Mouse (Mus musculus): ENCODE measurements at regions not wholly inside any gene's neighbourhood (a gene's known extent, or its start where the extent isn't known, plus 50 kb on each side); places are given as distances from the start of the nearest gene placed in this dataset.

DNA sequence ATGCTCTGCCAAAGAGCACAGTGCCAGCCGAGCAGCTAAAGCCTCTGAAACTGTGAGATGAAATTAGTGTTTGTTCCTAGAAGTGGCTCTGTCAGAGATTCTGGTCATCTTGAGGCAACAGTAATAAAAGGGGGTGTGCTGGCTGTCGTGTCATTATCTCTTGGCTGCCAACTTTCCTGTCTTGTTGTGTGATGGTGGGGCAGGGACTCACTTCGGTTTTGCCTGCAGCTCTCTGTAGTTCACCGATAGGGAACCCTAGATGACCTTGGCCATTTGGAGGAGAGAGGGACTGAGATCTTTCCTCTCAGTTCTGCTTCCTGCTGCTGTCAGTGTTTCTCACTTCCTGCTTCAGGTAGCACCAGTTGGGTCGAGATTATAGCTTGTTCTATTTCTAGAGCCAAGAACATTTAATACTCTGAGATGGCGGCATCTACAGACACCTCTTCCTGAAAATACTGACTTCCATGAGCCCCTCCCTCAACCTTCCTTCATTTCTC lies 159.8 kb upstream of the Kbtbd8 start:
- DNase-seq = no peak

DNA sequence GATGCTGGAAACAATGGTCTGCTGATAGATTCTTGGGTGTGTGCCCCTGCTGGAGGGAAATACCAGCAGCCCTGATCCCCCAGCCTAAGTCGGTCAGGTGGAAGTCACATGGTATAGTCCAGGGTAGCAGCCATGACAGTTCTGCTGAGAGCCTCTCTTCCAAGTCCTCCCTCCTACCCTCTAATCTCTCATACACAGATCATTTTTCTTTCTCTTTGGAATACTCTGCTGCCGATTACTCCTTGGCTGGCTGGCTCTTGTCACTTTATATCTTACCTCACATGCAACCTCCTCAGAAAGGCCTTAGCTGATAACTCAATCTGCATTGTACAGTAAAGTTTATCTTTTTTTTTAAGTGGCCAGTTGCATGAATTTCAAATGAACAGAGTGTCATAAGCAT lies 162.5 kb upstream of the Kbtbd8 start:
- no peak for DNase-seq

DNA sequence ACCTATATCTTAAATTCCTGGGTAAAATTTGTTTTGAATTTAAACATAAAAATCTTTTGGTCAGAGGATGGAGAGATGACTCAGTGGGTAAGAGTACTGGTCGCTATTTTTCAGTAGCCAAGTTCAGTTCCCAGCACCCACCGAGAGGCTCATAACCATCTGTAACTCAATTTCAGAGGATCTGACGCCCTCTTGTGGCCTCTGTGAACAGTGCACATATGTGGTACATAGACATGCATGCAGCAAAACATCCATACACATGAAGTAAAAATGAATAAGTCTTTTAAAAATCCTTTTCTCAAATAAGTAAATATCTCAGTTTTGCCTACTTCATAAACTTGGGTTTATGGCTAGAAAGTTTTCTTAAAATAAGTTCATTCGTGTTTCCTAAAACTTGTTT lies 163.4 kb upstream of the Kbtbd8 start:
- no peak for DNase-seq

DNA sequence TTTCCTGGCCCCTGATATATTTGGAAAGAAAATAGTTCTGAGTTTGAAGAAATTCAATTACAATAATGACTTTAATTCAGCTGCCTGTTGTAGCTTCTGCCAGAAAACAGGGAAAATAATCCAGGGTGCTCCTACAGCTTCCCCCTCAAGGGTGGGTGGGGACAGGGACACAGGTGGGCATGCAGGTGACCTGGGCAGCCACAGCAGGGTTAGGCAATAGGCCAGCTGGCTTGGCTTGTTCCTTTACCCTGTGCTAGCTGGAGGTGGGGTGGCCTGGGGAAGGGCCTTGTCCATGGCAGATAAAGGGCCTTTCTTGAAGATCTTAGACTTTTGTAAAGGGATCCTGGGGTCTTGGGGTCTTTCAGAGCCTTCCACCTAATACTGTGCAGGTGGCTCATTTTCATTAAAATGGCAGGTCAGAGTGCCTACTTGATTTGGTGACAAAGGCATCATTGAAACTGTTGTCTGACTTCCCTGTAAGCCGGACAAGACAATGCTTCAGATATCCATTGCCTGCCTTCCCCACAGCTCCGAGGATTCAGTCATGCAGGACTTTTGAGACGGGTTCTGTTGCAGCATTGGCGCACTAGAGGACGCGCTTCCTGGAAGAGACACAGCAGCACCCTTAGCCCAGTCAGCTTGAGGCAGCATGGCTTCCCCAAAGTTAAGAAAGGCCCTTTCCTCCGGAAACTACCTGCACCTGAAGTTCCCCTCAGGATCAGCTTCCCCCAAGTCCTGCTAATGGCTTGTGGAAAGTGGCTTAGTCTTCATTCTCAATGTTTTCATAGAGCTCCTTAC lies 164.9 kb upstream of the Kbtbd8 start:
- DNase-seq = no peak

DNA sequence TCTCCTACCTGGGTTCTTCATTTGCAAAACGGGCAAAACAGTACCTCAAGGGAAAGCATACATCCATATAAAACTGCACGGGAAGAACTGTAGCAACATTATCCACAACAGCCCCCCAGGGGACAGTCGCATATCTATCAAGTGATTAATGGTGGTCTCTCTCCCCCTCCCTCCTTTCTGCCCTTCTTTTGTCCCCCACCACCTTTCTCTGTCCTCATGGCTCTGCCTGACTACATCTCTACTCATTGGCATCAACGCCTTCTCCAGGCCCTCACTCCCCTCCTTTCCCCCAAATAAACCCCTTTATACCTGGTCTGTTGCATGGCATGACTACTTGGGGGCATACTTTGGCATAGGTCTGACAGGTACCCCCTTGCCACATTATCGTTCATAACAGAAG lies 166.1 kb upstream of the Kbtbd8 start:
- DNase-seq = no peak

DNA sequence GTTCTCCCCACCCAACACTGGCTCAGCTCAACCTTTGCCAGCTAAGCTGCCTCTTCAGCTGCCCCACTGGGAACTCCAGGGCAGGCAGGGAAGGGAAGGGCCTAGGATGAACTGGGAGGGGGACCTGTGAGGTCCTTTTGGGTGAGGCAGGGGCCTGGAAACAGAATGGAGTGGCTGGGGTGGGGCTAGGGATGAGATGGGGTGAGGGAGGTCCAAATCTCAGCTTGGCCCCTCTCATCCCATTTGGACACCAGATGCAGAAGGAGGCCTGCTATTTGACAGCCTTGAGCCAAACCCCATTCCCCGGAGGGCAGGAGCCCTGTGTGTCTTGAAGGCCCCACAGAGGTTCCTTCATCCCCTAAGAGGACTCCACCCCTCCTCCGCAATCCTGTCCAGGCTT lies 166.7 kb upstream of the Kbtbd8 start:
- DNase-seq = no peak

DNA sequence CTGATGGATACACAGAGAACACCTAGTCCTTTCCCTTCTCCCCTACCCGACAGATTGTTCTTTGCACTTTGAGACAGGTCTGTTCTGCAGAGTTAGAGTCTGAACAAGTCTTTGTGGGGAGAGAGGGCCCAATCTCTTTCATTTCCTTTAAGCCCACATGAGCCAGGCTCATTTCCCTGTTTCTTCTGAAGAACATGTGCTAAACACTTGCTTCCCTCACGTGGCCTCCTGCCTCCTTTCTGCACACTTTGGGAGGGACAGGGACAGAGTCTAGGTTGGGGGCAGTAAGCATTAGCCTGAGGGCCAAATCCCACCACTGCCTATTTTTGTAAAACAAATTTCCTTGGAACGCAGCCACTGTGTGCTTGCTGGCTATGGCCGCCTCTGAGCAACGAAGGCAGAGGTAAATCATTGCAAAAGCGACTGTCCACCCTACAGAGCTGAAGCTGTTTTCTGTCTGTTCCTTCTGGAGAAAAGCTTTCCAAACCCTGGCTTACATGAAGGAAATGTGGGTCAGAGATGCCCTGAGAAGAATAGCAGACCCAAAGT lies 170.6 kb upstream of the Kbtbd8 start:
- DNase-seq = no peak

DNA sequence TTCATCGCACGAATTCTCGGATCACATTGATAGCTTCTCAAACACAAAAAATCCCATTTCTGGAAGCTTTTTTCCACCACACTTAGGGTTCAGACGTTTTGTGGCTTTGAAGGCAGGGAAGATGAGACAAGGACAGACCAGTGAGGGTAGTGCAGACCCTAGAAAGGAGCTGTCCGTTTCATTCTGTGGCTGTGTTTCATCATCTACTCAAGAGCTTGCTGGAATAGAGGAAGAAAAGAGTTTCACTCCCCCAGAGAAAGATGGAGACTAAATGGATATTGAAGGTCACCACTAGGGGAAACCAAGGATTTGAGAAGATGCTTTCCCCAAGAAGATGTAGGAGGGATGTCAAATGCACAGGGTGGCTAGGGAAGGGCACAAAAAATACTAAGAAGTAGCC lies 171.3 kb upstream of the Kbtbd8 start:
- no peak for DNase-seq

DNA sequence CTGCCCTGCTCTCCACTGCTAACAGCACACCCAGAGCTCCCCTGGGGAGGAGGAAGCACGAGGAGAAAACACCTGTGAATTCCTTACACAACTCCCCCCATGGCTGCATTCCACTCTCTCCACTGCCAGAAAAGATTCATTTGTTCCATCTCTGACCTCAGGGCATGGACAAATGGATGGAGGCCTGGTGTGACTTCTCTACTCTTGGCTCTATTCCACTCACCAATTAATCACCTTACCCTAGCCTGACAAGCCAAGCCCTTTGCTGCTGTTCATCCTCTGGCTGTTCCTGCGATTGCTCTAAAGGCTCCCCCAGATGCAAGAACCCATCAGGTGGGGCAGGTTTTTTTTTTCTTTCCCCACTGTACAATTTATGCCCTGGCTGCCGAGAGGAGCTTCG lies 172.8 kb upstream of the Kbtbd8 start:
- DNase-seq = no peak

DNA sequence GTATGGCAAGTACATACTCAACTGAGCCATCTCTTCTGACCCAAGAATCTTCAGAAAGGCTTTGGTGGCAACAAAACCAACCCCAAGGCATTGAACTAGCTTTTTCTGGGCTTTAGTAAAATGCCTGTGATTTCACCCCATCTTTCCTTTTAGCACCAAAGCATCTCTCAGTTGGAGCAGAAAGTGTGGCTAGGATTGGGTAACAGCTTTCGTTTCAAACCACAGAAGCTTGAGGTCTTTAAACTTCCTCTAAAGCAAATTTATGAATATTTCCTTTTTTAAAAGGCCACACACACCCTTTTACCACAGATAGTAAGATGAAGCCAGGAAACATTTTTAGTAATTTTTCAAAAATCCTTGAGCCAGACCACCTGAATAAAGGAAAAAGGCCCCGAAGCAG lies 178.1 kb upstream of the Kbtbd8 start:
- no peak for DNase-seq

DNA sequence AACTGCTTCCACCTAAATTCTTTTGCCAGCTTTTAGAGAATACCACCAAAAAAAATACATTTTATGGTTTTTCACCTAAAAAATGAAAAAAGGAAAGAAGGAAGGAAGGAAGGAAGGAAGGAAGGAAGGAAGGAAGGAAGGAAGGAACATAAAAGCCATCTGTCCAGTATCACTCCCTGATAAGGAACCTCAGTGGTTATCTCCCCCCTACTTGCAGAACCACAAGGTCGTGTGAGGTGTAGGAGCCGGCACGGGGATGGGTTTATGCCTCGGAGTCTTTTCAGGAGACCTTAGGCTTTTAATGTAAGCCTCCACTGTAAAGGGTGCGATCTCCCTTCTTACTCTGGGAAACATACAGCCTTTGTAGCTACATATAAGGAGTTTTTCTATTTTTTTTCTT lies 180.8 kb upstream of the Kbtbd8 start:
- DNase-seq = no peak

DNA sequence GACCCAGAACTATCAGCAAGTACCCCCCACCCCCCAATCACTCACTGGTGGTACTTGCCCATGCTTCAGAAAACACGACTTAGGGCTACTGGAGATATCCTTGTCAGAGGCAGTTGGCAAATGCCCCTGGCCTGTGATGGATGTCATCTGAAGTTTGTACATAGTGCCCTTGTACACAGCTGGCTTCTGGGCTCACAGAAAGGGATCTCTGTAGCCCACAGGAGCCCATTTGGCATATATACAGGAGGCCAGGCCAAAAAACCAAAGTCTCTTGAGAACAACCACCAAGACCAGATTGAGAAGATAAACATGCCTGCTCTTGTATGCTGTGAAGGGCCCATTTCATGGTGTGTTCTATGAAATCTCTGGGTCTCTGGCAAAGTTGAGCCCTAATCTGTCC lies 181.3 kb upstream of the Kbtbd8 start:
- no peak for DNase-seq

DNA sequence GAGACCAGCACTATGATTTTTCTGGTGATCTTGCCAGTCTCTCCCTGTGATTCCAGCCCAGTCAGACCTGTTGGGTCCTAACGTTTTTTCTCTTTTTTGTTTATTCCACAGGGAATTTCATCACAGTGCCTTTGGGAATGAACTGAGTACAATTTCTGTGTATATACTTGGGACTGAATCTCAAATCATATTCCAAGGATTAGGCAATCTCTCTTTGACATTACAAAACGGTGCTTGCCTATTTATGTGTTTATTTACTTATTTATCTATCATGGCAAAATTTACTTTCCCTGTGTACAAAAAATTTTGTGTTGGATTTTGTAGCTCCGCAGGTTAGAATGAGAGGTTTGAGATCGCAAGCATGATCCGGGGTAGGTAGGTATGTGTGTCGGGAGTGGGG lies 189.2 kb upstream of the Kbtbd8 start:
- no peak for DNase-seq

DNA sequence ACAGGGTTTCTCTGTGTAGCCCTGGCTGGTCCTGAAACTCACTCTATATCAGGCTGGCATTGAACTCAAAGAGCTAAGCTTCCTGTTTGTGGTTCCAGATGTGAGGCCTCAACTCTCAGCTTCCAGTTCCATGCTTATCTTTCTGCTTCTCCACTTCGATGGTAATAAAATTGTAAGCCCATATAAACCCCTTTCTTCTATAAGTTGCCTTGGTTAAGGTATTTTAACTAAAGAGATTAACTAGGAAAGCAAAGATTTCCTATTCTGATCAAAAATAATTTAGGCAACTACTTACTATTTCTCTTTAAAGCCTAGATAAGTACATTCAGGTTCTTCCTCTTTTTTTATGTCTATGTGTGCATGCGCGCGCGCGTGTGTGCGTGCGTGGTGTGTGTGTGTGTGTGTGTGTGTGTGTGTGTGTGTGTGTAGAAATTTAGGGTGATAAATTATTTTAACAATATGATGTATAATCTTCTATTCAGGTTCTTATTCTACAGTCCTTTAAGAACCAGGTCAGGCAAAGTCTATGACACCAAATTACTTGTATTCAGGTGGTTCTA lies 190.3 kb upstream of the Kbtbd8 start:
- DNase-seq = no peak

DNA sequence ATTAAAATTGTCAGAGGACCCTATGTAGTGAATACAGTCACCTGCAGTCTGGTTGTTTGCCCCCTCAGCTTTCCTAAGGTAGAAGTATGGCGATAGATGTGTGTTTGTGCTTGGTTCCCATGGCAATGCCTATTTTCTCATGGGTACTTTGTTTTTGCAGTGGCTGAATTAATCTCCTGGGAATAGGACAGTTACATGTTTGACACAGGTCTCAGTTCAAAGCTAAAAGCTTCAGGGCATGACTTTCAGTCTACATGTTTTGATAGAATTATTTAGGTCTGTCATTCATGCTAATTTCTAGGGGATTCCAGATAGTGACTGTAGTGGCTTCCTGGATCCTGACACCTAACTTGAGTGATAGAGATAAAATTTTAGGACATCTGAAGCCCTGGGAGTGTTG lies 191.6 kb upstream of the Kbtbd8 start:
- DNase-seq = no peak

DNA sequence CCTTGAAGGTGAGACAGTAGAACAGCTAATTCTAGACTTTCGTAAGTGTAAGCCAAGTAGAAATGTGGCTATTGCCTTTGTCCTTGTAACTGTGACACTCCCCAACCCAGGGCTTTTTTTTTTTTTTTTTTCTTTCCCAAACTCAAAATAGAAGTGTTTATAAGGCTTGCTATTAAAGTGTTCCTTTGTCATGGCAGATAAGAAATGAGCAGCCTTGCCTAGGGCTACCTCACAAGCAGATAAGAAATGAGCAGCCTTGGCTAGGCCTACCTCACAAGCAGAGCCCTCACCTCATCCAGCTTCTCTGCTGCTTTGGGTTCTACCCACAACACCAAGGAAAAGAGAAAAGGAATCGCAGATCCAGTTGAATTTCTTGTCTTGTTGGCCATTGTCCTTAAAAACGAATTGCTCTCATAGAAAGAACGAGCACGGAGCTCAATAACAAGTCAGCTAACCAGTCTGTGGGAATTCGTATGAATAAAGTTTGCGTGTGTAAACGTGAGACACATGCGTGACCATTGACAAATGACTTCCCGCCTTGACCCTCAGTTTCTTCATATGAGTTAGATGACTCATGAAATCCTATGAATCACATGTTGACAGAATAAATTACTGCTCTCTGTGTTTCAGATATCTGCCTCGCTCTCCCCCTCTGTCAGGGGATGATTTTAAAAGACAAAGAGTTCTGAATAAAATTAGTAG lies 192.6 kb upstream of the Kbtbd8 start:
- no peak for DNase-seq

DNA sequence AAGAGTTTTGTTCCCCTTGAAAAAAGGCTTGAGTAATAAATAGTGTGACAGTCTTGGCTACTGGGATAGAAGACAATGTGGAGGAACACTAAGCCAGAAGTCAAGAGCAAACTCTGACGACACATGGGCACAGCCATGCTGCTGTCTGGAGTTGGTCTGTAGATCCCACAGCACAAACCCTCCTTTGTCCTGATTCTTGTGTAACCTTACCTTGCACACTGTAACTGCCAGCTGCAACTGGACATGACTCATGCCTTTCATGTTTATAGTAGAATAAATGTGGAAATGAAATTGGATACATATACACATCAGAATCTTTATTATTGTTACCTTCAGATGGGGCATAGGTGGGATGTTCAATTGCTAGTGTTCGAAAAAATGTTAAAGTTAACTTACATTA lies 195.3 kb upstream of the Kbtbd8 start:
- no peak for DNase-seq

DNA sequence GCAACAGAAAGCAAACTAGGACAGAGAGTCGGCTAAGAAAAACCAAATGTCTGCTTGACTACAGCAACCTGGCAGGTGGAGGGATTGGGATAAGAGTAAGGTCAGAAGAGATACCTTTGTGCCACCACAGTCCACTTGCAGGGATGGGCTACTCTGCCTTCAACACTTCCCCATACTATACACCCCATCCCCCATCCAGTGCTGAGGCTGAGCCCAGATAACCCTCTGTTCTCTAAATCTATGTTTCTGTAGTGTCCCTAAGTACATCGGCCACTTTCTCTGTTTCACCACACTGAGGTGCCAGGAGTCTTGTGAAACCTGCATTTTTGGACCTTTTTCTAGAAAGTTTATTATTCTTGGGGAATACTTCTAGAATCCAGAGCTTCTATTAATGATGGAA lies 196.3 kb upstream of the Kbtbd8 start:
- DNase-seq = no peak

DNA sequence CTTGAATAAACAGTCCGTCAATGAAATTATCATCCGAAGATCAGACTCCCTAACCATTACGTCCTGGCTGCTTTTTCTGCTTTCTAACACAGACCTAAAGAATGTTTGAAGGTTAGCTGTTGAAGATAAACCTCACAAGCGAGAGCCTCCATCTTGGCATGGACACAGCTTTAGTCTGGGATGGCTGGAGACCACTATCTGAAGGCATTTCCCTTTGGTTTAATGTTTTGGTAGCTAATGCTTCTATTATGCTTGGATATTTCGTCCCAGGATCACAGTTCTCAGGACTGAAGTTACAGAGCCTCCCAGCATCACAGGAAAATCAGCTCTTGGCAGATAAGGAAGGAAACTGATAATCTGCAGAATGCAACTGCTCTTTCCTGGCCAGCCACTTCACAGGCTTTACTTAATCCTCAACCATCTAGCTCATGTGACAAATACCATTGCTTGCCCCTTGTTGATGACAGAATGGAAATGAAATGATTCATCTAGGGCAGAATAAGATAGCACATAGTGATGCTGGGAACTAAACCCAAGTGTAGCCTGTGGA lies 197.8 kb upstream of the Kbtbd8 start:
- no peak for DNase-seq

DNA sequence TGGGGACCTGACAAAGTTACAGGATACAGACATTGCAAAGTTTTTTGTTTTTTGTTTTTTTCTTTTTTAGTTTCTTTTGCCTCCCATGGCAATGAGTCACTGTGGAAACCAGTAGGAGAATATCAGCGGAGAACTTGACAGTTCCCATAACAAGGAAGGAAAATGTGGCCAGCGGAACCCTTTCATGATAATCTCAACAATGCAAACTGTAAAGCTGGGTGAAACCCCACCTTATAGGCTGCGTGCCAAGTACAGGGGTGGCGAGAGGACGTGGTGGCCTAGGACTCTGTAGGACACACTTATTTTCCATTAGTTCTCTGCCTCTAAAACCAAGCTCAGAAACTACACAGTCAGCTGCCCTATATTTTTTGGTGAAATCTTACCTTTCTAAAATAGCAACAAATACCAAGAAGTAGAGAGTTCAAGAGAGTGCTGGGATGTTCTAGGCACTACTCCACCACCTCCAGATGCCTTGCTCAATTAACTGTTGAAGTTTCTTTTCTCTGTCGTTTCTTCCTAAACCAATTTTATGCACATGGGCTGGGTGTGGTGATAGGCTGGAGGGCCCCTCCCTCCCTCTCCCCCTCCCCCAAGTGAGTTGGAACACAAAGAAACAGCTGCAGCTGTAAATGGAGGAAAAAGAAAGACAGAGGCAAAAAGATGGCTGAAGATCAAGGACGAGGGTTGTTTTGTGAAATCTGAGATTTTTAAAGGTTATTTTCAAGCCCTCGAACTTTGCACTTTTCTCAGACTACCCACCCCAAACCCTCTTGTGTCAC lies 201.0 kb upstream of the Kbtbd8 start:
- peak; percentile 76 for DNase-seq

DNA sequence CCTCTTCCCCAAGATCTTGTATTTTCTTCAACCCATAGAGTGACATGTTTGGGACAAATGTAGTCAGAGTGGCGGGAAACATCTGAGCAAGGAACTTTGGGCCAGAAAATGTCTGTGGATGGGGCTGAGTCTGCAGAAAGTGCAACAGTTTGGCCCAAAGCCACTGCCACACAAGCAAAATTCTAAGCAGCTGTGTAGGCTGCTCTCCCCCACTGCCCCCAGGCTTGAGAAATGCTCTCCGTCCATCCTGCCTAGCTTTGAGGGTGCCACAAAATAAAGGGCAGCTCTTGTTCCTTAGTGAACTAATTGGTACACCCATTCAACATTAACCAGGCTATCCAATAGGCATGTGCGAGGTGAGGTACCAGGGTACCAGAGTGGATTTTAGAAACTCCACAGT lies 205.2 kb upstream of the Kbtbd8 start:
- DNase-seq = no peak

DNA sequence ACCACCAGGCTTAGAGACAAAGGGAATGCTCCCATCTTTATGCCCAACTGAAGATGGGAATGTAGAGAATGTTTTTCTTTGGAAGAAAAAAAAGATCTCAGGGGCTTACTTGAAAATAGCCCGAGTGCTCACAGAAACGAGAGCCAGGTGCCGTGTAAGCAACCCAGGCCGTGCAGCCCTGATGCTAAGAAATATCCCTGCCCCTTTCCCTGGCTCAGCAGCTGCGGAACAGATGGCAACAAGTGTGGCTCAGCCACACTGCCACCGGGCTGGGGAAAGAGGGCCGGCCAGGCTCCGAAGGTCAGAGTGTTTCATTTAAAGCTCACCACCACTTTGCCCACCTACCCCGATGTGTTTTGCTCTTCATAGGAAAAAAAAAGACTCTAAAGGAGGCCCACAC lies 205.7 kb upstream of the Kbtbd8 start:
- DNase-seq = no peak

DNA sequence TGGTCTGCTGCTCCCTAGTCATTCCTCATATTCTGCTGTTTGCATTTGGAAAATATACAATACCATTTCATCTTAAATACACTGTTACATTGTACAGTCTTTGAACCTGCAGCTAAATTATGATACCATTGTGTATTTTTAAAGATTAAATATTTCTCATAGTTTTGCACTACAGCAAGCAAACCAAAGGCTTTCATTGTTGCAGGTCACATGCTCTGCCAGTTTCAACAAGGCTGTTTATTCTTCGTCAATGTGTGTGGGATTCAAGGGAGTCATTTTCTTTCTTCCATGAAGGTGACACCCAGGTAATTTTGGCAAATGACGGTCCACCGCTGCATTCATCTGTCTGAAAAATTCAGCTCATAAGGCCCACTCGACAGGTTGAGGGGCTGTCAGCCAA lies 200.9 kb upstream of the Lrig1 start:
- no peak for DNase-seq

Data from heart, postnatal 4 days (tissue).